Mouse (Mus musculus): ENCODE data around the gene Tbcel. TPM values are rescaled to one million over a fixed set of nuclear protein-coding genes. Genes with fewer than 3 reads are reported as not detected.
A peak's percentile ranks its signal among the peaks of the same experiment; 100 is the strongest.

The Tbcel gene
- total and polyA plus RNA-seq, 2 experiments = 22.2 to 34.3 TPM

DNA sequence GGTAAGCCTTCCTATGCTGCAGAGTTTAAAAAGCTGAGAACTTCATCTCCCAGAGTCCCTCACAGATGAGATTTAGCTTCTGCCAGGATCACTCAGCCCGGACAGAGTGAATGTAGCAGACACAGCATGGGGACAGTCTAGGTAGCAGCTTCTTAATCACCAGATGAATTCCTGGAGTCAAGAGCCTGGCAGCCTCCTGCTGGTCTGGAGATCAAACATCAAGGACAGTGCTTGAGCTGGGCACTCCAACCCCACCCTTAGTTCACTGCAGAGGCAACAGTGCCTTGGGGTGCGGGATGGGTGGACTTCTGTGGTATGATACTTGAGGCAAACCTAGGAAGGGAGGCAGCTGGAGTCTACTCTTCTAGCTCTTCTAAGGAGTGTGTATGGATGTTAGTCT, 87.9 kb downstream of the Tbcel start:
- H3K36me3 ChIP-seq (ENCODE audit: control insufficient read depth, insufficient read depth, low read length) = peaks cover 64% of the 10 kb centered on the region
- H3K4me3 ChIP-seq (ENCODE audit: insufficient read depth, low read depth, low read length) = no peak overlapping the region
- no peaks in the 10 kb centered on the region for H3K4me1 ChIP-seq (ENCODE audit: control insufficient read depth, insufficient read depth, low read length)
- H3K27me3 ChIP-seq (ENCODE audit: control insufficient read depth, insufficient read depth, low read length) = no peaks in the 10 kb centered on the region
- TF ChIP-seq CTCF (IDR thresholded peaks at IDR 0.05; ENCODE audit: low read depth, low read length) (no peak), POLR2A (IDR thresholded peaks at IDR 0.05; ENCODE audit: extremely low read depth, insufficient read depth, low read length) (no peak)
- no peak overlapping the region for H3K27ac ChIP-seq (replicated peaks; ENCODE audit: insufficient read depth, low read depth, low read length)
- WGBS = 94% methylated on average over 2 of the region's 2 CpGs
- no peaks in the 10 kb centered on the region for H3K79me2 ChIP-seq (ENCODE audit: control insufficient read depth, insufficient read depth, low read length)
- no peak for DNase-seq (ENCODE audit: extremely low read depth, low read depth, low spot score)
- no peak overlapping the region for H3K9ac ChIP-seq (ENCODE audit: low read depth, low read length)

GRCm38 (mm10) chr9:42418786-42419185, 88.8 kb downstream of the Tbcel start:
- no peaks in the 10 kb centered on the region for H3K4me1 ChIP-seq (ENCODE audit: control insufficient read depth, insufficient read depth, low read length)
- H3K9ac ChIP-seq (ENCODE audit: low read depth, low read length) = no peak overlapping the region
- H3K4me3 ChIP-seq (ENCODE audit: insufficient read depth, low read depth, low read length) = no peak overlapping the region
- DNase-seq (ENCODE audit: extremely low read depth, low read depth, low spot score) = no peak
- no peaks in the 10 kb centered on the region for H3K27me3 ChIP-seq (ENCODE audit: control insufficient read depth, insufficient read depth, low read length)
- TF ChIP-seq POLR2A (IDR thresholded peaks at IDR 0.05; ENCODE audit: extremely low read depth, insufficient read depth, low read length) (no peak), CTCF (IDR thresholded peaks at IDR 0.05; ENCODE audit: low read depth, low read length) (no peak)
- no peaks in the 10 kb centered on the region for H3K79me2 ChIP-seq (ENCODE audit: control insufficient read depth, insufficient read depth, low read length)
- 95% methylated on average over 5 of the region's 5 CpGs for WGBS
- H3K27ac ChIP-seq (replicated peaks; ENCODE audit: insufficient read depth, low read depth, low read length) = no peak overlapping the region
- peaks cover 68% of the 10 kb centered on the region for H3K36me3 ChIP-seq (ENCODE audit: control insufficient read depth, insufficient read depth, low read length)

DNA sequence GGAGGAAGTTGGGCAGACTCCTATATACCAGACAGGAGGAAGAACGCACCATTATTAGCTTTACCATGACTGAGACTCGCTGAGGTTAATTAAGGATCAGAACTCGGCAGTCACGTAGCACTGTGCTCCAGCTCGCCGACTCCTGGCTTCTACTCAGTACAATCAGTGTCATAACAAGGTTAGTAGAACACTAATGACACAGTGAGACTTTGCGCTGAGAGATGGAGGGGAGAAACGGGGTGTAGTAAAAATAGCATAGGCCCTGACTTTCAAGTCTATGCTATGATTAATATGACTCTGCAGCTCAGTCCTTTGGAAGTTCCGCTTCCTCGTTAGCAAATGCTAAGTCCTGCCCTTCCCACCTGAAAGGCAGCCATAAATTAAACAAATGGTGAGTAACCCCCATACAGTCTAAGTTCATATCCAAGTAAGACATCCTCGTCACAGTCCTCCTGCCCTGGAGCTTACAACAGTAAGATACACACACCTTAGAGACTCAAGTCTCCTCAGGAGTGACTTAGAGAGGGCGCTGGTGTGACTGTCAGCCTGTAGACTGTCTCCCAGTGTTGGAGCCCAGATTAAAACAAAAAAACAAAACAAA, 90.2 kb downstream of the Tbcel start:
- no peak for DNase-seq (ENCODE audit: extremely low read depth, low read depth, low spot score)
- H3K9ac ChIP-seq (ENCODE audit: low read depth, low read length) = no peak overlapping the region
- H3K79me2 ChIP-seq (ENCODE audit: control insufficient read depth, insufficient read depth, low read length) = no peaks in the 10 kb centered on the region
- no peaks in the 10 kb centered on the region for H3K27me3 ChIP-seq (ENCODE audit: control insufficient read depth, insufficient read depth, low read length)
- WGBS = 92% methylated on average over 12 of the region's 12 CpGs
- peaks cover 69% of the 10 kb centered on the region for H3K36me3 ChIP-seq (ENCODE audit: control insufficient read depth, insufficient read depth, low read length)
- H3K4me1 ChIP-seq (ENCODE audit: control insufficient read depth, insufficient read depth, low read length) = no peaks in the 10 kb centered on the region
- TF ChIP-seq POLR2A (IDR thresholded peaks at IDR 0.05; ENCODE audit: extremely low read depth, insufficient read depth, low read length) (no peak), CTCF (IDR thresholded peaks at IDR 0.05; ENCODE audit: low read depth, low read length) (no peak)
- H3K4me3 ChIP-seq (ENCODE audit: insufficient read depth, low read depth, low read length) = no peak overlapping the region
- H3K27ac ChIP-seq (replicated peaks; ENCODE audit: insufficient read depth, low read depth, low read length) = no peak overlapping the region

- TF ChIP-seq POLR2A (IDR thresholded peaks at IDR 0.05; ENCODE audit: extremely low read depth, insufficient read depth, low read length) (no peak), CTCF (IDR thresholded peaks at IDR 0.05; ENCODE audit: low read depth, low read length) (no peak)
- no peaks in the 10 kb centered on the region for H3K79me2 ChIP-seq (ENCODE audit: control insufficient read depth, insufficient read depth, low read length)
- H3K4me3 ChIP-seq (ENCODE audit: insufficient read depth, low read depth, low read length) = no peak overlapping the region
- no peak overlapping the region for H3K9ac ChIP-seq (ENCODE audit: low read depth, low read length)
- 62% methylated on average over 1 of the region's 1 CpGs for WGBS
- H3K36me3 ChIP-seq (ENCODE audit: control insufficient read depth, insufficient read depth, low read length) = peaks cover 53% of the 10 kb centered on the region
- H3K4me1 ChIP-seq (ENCODE audit: control insufficient read depth, insufficient read depth, low read length) = no peaks in the 10 kb centered on the region
- H3K27ac ChIP-seq (replicated peaks; ENCODE audit: insufficient read depth, low read depth, low read length) = no peak overlapping the region
- H3K27me3 ChIP-seq (ENCODE audit: control insufficient read depth, insufficient read depth, low read length) = no peaks in the 10 kb centered on the region
- no peak for DNase-seq (ENCODE audit: extremely low read depth, low read depth, low spot score)
Measured at GRCm38 (mm10) chr9:42415184-42415583, 92.4 kb downstream of the Tbcel start.

GRCm38 (mm10) chr9:42413345-42413744, 94.3 kb downstream of the Tbcel start:
- H3K9ac ChIP-seq (ENCODE audit: low read depth, low read length) = no peak overlapping the region
- no peak for TF ChIP-seq POLR2A (IDR thresholded peaks at IDR 0.05; ENCODE audit: extremely low read depth, insufficient read depth, low read length)
- no peak for TF ChIP-seq CTCF (IDR thresholded peaks at IDR 0.05; ENCODE audit: low read depth, low read length)
- no peaks in the 10 kb centered on the region for H3K79me2 ChIP-seq (ENCODE audit: control insufficient read depth, insufficient read depth, low read length)
- WGBS = 91% methylated on average over 12 of the region's 12 CpGs
- H3K36me3 ChIP-seq (ENCODE audit: control insufficient read depth, insufficient read depth, low read length) = peaks cover 46% of the 10 kb centered on the region
- no peaks in the 10 kb centered on the region for H3K4me1 ChIP-seq (ENCODE audit: control insufficient read depth, insufficient read depth, low read length)
- no peaks in the 10 kb centered on the region for H3K27me3 ChIP-seq (ENCODE audit: control insufficient read depth, insufficient read depth, low read length)
- H3K27ac ChIP-seq (replicated peaks; ENCODE audit: insufficient read depth, low read depth, low read length) = no peak overlapping the region
- DNase-seq (ENCODE audit: extremely low read depth, low read depth, low spot score) = no peak
- no peak overlapping the region for H3K4me3 ChIP-seq (ENCODE audit: insufficient read depth, low read depth, low read length)

- Histone ChIP-seq H3K79me2 (ENCODE audit: control insufficient read depth, insufficient read depth, low read length) (no peaks in the 10 kb centered on the region), H3K4me1 (ENCODE audit: control insufficient read depth, insufficient read depth, low read length) (no peaks in the 10 kb centered on the region), H3K9ac (ENCODE audit: low read depth, low read length) (no peak overlapping the region), H3K36me3 (ENCODE audit: control insufficient read depth, insufficient read depth, low read length) (peaks cover 32% of the 10 kb centered on the region), H3K27me3 (ENCODE audit: control insufficient read depth, insufficient read depth, low read length) (no peaks in the 10 kb centered on the region), H3K4me3 (ENCODE audit: insufficient read depth, low read depth, low read length) (no peak overlapping the region), H3K27ac (replicated peaks; ENCODE audit: insufficient read depth, low read depth, low read length) (no peak overlapping the region)
- DNase-seq (ENCODE audit: extremely low read depth, low read depth, low spot score) = peak; percentile 71
- WGBS = 28% methylated on average over 6 of the region's 6 CpGs
- TF ChIP-seq POLR2A (IDR thresholded peaks at IDR 0.05; ENCODE audit: extremely low read depth, insufficient read depth, low read length) (no peak), CTCF (IDR thresholded peaks at IDR 0.05; ENCODE audit: low read depth, low read length) (no peak)
Measured at GRCm38 (mm10) chr9:42411296-42411695, 96.3 kb downstream of the Tbcel start.

Data from liver, adult 2 months (tissue).